Mouse (Mus musculus) leukemia stem cell, adult 10-12 weeks (primary cell): ENCODE data around the gene Msh4. TPM values are rescaled to one million over a fixed set of nuclear protein-coding genes. Genes with fewer than 3 reads are reported as not detected.

Experiments
- polyA plus RNA-seq: library from polyadenylated mRNA; stranded (reverse); fragments of >175 nt; gene quantifications from 2 replicates; pipeline ENCODE4 v1.2.3, GENCODE M21; 2012; ENCODE audit warnings: low replicate concordance

Gene Msh4
- 0.11 and 0.18 TPM in 2 replicates for polyA plus RNA-seq

DNA sequence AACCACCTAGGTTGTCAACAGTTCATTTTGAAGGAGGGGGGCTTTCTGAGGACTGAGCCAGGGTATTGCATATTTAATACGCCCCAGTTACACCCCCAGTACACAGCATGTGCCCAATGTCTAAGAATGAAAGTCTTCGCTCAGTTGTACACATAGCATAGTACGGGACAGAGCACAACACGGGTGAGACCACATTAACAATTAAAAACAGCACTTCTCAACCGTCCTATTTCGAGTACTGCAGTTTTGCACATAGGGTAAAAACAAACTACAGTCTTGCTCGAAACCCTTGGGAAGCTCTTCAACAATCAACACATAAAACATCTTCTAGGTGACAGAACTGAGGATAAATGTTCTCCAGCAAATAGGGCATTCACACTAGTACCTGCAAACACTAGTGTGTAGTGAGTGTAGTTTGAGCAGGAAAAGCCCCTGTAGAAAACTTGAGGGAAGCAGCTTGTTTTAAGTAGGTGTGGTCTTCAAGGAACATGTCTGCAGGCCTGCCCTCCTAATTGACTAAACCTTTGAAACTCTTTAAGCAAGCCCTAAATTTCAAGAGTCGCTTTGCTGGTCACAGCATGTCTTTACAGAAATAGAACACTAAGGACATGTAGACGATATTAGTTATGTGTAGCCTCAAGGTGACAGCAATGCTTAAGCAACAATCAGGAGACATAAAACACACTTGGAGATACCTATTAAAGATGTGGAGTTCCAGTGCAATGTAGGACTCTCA, at the start of gene Msh4:
Msh4 (minus strand) TSS at position 3 of the 736 bp plus-strand sequence.

DNA sequence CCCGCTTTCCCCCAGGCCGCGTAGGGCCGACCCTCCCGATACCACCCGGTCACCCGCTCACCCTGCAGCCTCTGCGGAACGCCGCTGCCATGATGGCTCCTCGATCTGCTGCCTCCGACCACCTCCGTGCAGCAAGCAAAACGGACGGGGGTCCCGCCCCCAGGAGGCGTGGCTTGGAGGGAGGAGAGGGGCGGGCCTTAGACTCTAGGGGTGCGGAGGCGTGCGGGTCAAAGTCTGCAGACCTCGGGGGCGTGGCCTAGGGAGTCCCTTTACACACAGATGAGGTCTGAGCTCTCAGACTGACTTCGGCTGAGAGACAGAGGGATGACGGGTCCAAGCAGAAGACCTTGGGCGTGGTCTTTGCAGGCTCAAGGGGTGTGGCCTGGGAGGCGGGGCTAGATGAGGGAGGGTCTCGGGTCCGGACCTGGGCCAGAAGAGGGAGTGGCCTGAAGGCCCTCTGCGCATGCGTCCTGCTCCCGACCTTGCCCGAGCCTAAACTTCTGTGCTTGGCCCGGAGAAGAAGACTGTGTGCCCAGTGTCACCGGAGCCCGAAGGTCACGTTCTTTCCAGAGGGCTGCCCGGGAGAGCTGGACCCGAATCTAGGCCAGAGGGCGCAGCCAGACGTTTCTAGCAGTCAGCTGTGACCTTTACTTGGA, 38.5 kb upstream of the Msh4 start, which contains the start of gene Acadm:
Acadm (minus strand) TSS at position 298 of the 656 bp plus-strand sequence.

DNA sequence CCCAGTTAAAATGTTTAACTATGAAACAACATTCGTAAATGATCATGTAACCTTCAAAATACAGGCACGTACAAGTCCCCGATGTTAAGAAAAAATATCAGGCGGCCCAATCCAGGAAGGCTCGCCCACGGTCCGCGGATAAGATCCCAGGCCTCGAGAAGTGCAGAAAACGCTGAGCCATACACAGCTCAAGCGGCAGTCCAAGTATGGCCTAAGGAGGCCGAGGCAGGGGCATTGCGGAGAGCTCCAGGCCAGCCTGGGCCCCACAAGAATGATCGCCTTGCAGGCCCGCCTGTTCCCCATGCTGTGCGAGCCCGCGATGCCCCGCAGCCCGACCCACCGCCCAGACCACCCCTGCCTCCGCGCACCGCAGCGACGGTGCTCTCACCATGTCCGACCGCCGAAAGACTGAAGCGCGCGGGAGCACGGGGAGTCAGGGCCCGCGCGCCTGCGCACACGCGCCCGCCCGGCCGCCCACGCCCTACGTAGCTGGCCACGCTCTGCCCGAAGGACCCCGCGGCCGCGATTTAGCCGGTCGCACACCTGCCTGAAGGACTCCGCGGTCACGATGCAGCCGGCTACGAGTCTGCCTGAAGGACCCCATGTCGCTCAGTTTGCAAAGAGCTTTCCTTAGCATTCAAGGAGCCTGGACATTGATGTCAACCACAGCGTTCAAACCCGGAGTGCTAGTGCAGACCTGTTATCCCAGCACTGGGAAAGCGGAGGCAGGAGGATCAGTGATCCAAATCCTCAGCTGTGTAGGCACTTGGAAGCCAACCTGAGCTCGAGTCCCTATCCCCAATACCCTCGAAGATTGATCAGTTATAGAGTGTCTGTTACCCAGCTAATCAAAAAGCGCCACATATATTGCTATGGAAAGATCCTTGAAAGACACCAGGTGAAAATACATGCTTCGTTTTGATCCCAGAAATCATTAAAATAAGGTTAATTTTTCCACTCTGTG, 6.9 kb upstream of the Msh4 start, which contains the start of gene Rabggtb:
Rabggtb (minus strand) TSS at position 464 of the 964 bp plus-strand sequence.

DNA sequence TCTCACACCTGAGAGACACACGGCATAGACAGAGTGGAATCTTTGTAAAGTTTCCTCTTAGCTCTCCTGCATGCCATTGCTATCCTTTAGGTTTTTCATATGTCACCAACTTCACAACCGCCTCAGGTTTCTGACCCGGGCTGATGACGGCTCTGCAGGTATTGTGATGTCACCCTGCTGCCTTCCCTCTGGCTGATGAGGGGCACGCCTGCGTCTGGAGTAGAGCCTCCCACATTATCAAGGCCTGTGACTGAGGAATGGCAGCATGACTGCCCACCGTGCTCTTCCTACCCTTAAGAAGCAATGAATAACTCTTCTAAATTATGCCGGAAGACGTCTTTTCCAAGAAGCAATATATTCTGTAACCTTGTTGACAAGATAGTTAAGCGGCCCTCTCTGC, 61.9 kb downstream of the Msh4 start, which contains the start of gene Asb17:
Asb17 (plus strand) TSS at position 180 of the 400 bp plus-strand sequence.

Other genes starting within 250 kb of the Msh4 start
- 0.09 and 0.60 TPM in 2 replicates for gene St6galnac3, start 181.0 kb downstream of the Msh4 start, polyA plus RNA-seq
- 0.65 TPM in 1 of 2 replicates, not detected in the other for gene Asb17, start 61.9 kb downstream of the Msh4 start, polyA plus RNA-seq
- 15.0 and 17.2 TPM in 2 replicates for gene Rabggtb, start 6.9 kb upstream of the Msh4 start, polyA plus RNA-seq
- gene Acadm, start 38.5 kb upstream of the Msh4 start, polyA plus RNA-seq: 2.8 and 5.4 TPM in 2 replicates
- gene Slc44a5, start 67.3 kb upstream of the Msh4 start, polyA plus RNA-seq: not detected in 2 replicates